Mouse (Mus musculus) heart, embryonic 16.5 days (tissue): ENCODE measurements around the gene Olfr561. TPM values are rescaled to one million over a fixed set of nuclear protein-coding genes. Genes with fewer than 3 reads are reported as not detected.

Experiments used
- ATAC-seq: fragments of 200-750 bp; cut with Nextera tagmentation; replicated peaks from 2 replicates; pipeline ENCODE4 v1.8.0; 2017; ENCODE audit warnings: moderate number of reproducible peaks; ENCODE audit not compliant: insufficient read depth, low FRiP score; ENCODE audit errors: extremely low read depth
- H3K27ac ChIP-seq: fragments of 300-500 bp; sonication (generic); 2 replicates; pipeline ENCODE4 v1.5.1; 2014; ENCODE audit warnings: mild to moderate bottlenecking, low read length, control low read depth, moderate library complexity
- H3K27me3 ChIP-seq: fragments of 300-500 bp; sonication (generic); 2 replicates; pipeline ENCODE4 v1.6.1; 2014; ENCODE audit warnings: low read length, mixed read lengths; ENCODE audit not compliant: control insufficient read depth, insufficient read depth
- H3K36me3 ChIP-seq: fragments of 300-500 bp; sonication (generic); 2 replicates; pipeline ENCODE4 v1.6.1; 2014; ENCODE audit not compliant: control insufficient read depth, insufficient read depth
- H3K4me1 ChIP-seq: fragments of 300-500 bp; sonication (generic); 2 replicates; pipeline ENCODE4 v1.6.1; 2014; ENCODE audit warnings: low read length, mixed read lengths; ENCODE audit not compliant: control insufficient read depth, insufficient read depth
- H3K4me2 ChIP-seq: fragments of 300-500 bp; sonication (generic); 2 replicates; pipeline ENCODE4 v1.6.1; 2014; ENCODE audit warnings: low read depth, mild to moderate bottlenecking, control low read depth, low read length
- H3K4me3 ChIP-seq: fragments of 300-500 bp; sonication (generic); 2 replicates; pipeline ENCODE4 v1.5.1; 2014; ENCODE audit warnings: mild to moderate bottlenecking, control low read depth, low read length
- H3K9ac ChIP-seq: fragments of 300-500 bp; sonication (generic); 2 replicates; pipeline ENCODE4 v1.6.1; 2014; ENCODE audit warnings: low read length, control low read depth
- H3K9me3 ChIP-seq: fragments of 300-500 bp; sonication (generic); replicated peaks from 2 replicates; pipeline ENCODE4 v1.6.1; 2016; ENCODE audit warnings: low read length; ENCODE audit not compliant: control insufficient read depth
- WGBS: fragments of 180-500 bp; shearing (Covaris S2); extraction: QIAGEN DNeasy Blood & Tissue Kit; methylation state at CpG from one replicate; pipeline ENCODE4 v1.1.7; 2014; 5-methylcytosine and 5-hydroxymethylcytosine counted together
- polyA plus RNA-seq: library from polyadenylated mRNA; unstranded; fragments of >200 nt; fragmentation: Nextera tagmentation; extraction: Ambion mirVana; gene quantifications from 2 replicates; pipeline ENCODE4 v1.2.1, GENCODE M21; 2015

The Olfr561 gene
- polyA plus RNA-seq: not detected in 2 replicates

- Histone ChIP-seq H3K27me3 (no peaks in the 10 kb centered on the region), H3K4me2 (no peak within 1 kb of the TSS), H3K9me3 (no peaks in the 10 kb centered on the region), H3K27ac (no peak within 1 kb of the TSS), H3K4me1 (no peaks in the 10 kb centered on the region), H3K9ac (no peak within 1 kb of the TSS), H3K4me3 (no peak within 1 kb of the TSS), H3K36me3 (no peaks in the 10 kb centered on the region)
- WGBS: 63% methylated on average over 2 of the region's 2 CpGs
- ATAC-seq: no peak
Measured at GRCm38 (mm10) chr7:102770921-102771320, at the start of gene Olfr561. TSS of gene Olfr561 (plus strand) at chr7:102771221.

GRCm38 (mm10) chr7:102727391-102727790 is 43.6 kb upstream of the Olfr561 start, which contains the start of gene Olfr559:
TSS of gene Olfr559 (minus strand) at chr7:102727491.
- no peak within 1 kb of the TSS for H3K4me3 ChIP-seq
- H3K9me3 ChIP-seq: no peaks in the 10 kb centered on the region
- no peak for ATAC-seq
- no peaks in the 10 kb centered on the region for H3K27me3 ChIP-seq
- no peak within 1 kb of the TSS for H3K27ac ChIP-seq
- H3K4me2 ChIP-seq: no peak within 1 kb of the TSS
- H3K4me1 ChIP-seq: no peaks in the 10 kb centered on the region
- H3K36me3 ChIP-seq: no peaks in the 10 kb centered on the region
- no peak within 1 kb of the TSS for H3K9ac ChIP-seq

DNA sequence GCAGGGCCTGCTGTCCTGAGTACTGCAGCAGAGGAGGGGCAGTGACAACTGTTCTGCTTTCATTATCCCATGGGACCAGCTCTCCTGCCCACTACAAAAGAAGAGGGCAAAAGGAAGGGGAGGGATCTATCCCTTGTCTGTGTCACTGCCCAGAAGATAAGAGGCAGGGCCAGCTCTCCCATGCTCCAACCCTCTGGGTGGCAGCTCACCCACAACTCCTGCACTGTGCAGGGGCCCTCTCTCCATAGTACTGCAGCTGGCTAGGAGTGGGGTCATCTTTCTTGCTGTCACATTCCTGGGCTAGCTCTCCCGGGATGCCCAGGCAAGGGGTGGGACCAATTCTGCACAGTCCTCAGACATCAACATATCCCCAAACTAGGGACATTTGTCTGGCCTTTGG is 37.2 kb upstream of the Olfr561 start:
- ATAC-seq: no peak
- H3K4me1 ChIP-seq: no peaks in the 10 kb centered on the region
- H3K4me2 ChIP-seq: no peak overlapping the region
- no peak overlapping the region for H3K9ac ChIP-seq
- H3K27ac ChIP-seq: no peak overlapping the region
- no peak overlapping the region for H3K4me3 ChIP-seq
- H3K9me3 ChIP-seq: no peaks in the 10 kb centered on the region
- 26% methylated on average over 1 of the region's 1 CpGs for WGBS
- no peaks in the 10 kb centered on the region for H3K36me3 ChIP-seq
- no peaks in the 10 kb centered on the region for H3K27me3 ChIP-seq

DNA sequence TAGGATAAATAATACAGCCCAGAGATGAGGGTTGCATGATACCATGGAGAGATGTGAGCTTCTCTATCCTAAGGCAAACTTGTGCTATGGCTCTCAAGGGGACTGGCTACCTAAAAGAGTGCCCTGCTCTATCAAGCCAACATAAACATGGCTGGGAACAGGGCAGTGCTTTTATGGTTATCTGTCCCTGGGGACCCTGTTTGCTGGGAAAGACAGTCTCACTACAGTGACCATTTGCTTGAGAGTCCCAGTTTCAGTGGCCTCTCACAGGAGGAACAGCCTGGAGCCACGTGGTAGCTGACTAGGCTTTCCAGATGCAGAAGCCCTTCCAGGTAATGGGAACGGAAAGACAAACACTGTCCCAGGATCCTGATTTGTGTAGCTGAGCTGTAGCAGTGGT is 33.3 kb upstream of the Olfr561 start:
- H3K36me3 ChIP-seq: no peaks in the 10 kb centered on the region
- H3K9me3 ChIP-seq: no peaks in the 10 kb centered on the region
- no peaks in the 10 kb centered on the region for H3K27me3 ChIP-seq
- H3K4me3 ChIP-seq: no peak overlapping the region
- no peaks in the 10 kb centered on the region for H3K4me1 ChIP-seq
- H3K9ac ChIP-seq: no peak overlapping the region
- H3K27ac ChIP-seq: no peak overlapping the region
- no peak overlapping the region for H3K4me2 ChIP-seq
- no peak for ATAC-seq
- 38% methylated on average over 2 of the region's 2 CpGs for WGBS

- Histone ChIP-seq H3K36me3 (no peaks in the 10 kb centered on the region), H3K27me3 (no peaks in the 10 kb centered on the region), H3K4me1 (no peaks in the 10 kb centered on the region), H3K4me2 (no peak overlapping the region), H3K9ac (no peak overlapping the region), H3K4me3 (no peak overlapping the region), H3K9me3 (no peaks in the 10 kb centered on the region), H3K27ac (no peak overlapping the region)
- 14% methylated on average over 1 of the region's 1 CpGs for whole genome bisulfite sequencing
- no peak for ATAC-seq
Measured at GRCm38 (mm10) chr7:102752086-102752485, 18.9 kb upstream of the Olfr561 start.

GRCm38 (mm10) chr7:102759266-102759665 is 11.8 kb upstream of the Olfr561 start, which contains the start of the genes Olfr560 and Olfr78:
TSS of gene Olfr560 (minus strand) at chr7:102759366.
TSS of gene Olfr78 (minus strand) at chr7:102759471.
- Histone ChIP-seq H3K4me3 (no peak within 1 kb of the TSS), H3K27me3 (no peaks in the 10 kb centered on the region), H3K9me3 (no peaks in the 10 kb centered on the region), H3K9ac (no peak within 1 kb of the TSS), H3K4me1 (no peaks in the 10 kb centered on the region), H3K36me3 (no peaks in the 10 kb centered on the region), H3K27ac (no peak within 1 kb of the TSS), H3K4me2 (no peak within 1 kb of the TSS)
- 55% methylated on average over 4 of the region's 4 CpGs for WGBS
- ATAC-seq: no peak

DNA sequence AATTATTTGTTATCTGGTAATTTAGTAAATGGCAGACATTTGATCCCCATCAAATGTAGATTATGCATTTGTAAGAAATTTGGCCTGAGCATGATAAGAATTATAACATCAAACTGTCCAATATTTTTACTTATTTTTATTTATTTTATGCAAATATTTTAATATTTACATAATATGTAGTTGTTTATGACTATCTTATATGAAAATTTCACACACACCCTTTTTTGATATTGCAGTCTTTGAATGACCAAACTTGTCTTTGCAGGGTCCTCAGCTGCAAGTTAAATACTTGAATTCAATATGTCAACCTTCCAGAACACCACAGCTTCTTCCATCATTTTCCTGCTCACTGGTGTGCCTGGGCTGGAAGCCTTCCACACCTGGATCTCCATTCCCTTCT is 32.2 kb downstream of the Olfr561 start, which contains the start of gene Olfr564:
TSS of gene Olfr564 (plus strand) at position 301 of the 400 bp plus-strand sequence.
- H3K27ac ChIP-seq: no peak within 1 kb of the TSS
- no peak for ATAC-seq
- H3K36me3 ChIP-seq: no peaks in the 10 kb centered on the region
- H3K9me3 ChIP-seq: no peaks in the 10 kb centered on the region
- H3K4me2 ChIP-seq: no peak within 1 kb of the TSS
- no peaks in the 10 kb centered on the region for H3K27me3 ChIP-seq
- no peak within 1 kb of the TSS for H3K4me3 ChIP-seq
- no peaks in the 10 kb centered on the region for H3K4me1 ChIP-seq
- no peak within 1 kb of the TSS for H3K9ac ChIP-seq

Other genes starting within 250 kb of the Olfr561 start
- not detected in 2 replicates for gene Olfr547, start 236.5 kb upstream of the Olfr561 start, polyA plus RNA-seq
- not detected in 2 replicates for gene Olfr548-ps1, start 230.3 kb upstream of the Olfr561 start, polyA plus RNA-seq
- not detected in 2 replicates for gene Olfr549, start 221.4 kb upstream of the Olfr561 start, polyA plus RNA-seq
- 0.80 and 0.82 TPM in 2 replicates for gene Trim21, start 205.7 kb upstream of the Olfr561 start, polyA plus RNA-seq
- not detected in 2 replicates for gene Olfr550, start 199.8 kb upstream of the Olfr561 start, polyA plus RNA-seq
- gene Olfr551, start 179.3 kb upstream of the Olfr561 start, polyA plus RNA-seq: not detected in 2 replicates
- not detected in 2 replicates for gene Olfr552, start 173.5 kb upstream of the Olfr561 start, polyA plus RNA-seq
- gene Olfr553, start 153.0 kb upstream of the Olfr561 start, polyA plus RNA-seq: not detected in 2 replicates
- gene Olfr554, start 132.8 kb upstream of the Olfr561 start, polyA plus RNA-seq: not detected in 2 replicates
- gene Olfr555, start 112.4 kb upstream of the Olfr561 start, polyA plus RNA-seq: not detected in 2 replicates
- gene Olfr556, start 106.3 kb upstream of the Olfr561 start, polyA plus RNA-seq: not detected in 2 replicates
- gene Trim68, start 83.9 kb upstream of the Olfr561 start, polyA plus RNA-seq: 12.3 and 12.4 TPM in 2 replicates
- gene Olfr557, start 75.3 kb upstream of the Olfr561 start, polyA plus RNA-seq: not detected in 2 replicates
- gene Olfr558, start 69.0 kb upstream of the Olfr561 start, polyA plus RNA-seq: 1.3 and 1.5 TPM in 2 replicates
- gene Olfr33, start 52.2 kb upstream of the Olfr561 start, polyA plus RNA-seq: not detected in 2 replicates
- not detected in 2 replicates for gene Olfr559, start 43.7 kb upstream of the Olfr561 start, polyA plus RNA-seq
- 0.07 TPM in 1 of 2 replicates, not detected in the other for gene Olfr560, start 11.9 kb upstream of the Olfr561 start, polyA plus RNA-seq
- gene Olfr78, start 11.8 kb upstream of the Olfr561 start, polyA plus RNA-seq: 0.14 and 0.39 TPM in 2 replicates
- gene Olfr564, start 32.3 kb downstream of the Olfr561 start, polyA plus RNA-seq: not detected in 2 replicates
- gene Olfr566, start 87.5 kb downstream of the Olfr561 start, polyA plus RNA-seq: not detected in 2 replicates
- not detected in 2 replicates for gene Olfr568, start 105.9 kb downstream of the Olfr561 start, polyA plus RNA-seq
- gene Olfr569, start 119.7 kb downstream of the Olfr561 start, polyA plus RNA-seq: not detected in 2 replicates
- not detected in 2 replicates for gene Olfr570, start 123.4 kb downstream of the Olfr561 start, polyA plus RNA-seq
- gene Olfr571, start 146.3 kb downstream of the Olfr561 start, polyA plus RNA-seq: not detected in 2 replicates
- not detected in 2 replicates for gene Olfr572, start 153.2 kb downstream of the Olfr561 start, polyA plus RNA-seq
- gene Olfr573-ps1, start 171.4 kb downstream of the Olfr561 start, polyA plus RNA-seq: not detected in 2 replicates
- not detected in 2 replicates for gene Olfr574, start 177.2 kb downstream of the Olfr561 start, polyA plus RNA-seq
- gene Olfr575, start 187.6 kb downstream of the Olfr561 start, polyA plus RNA-seq: not detected in 2 replicates
- gene Olfr576, start 191.4 kb downstream of the Olfr561 start, polyA plus RNA-seq: not detected in 2 replicates
- gene Olfr577, start 204.7 kb downstream of the Olfr561 start, polyA plus RNA-seq: not detected in 2 replicates
- gene Olfr578, start 218.1 kb downstream of the Olfr561 start, polyA plus RNA-seq: not detected in 2 replicates